Mouse (Mus musculus) lung, postnatal 0 days (tissue): Measurements from ENCODE around the gene Rsph3b. TPM values are rescaled to one million over a fixed set of nuclear protein-coding genes. Genes with fewer than 3 reads are reported as not detected.
A peak's percentile ranks its signal among the peaks of the same experiment; 100 is the strongest.

Source experiments
- ATAC-seq: fragments of 200-750 bp; cut with Nextera tagmentation; 2 replicates; pipeline ENCODE4 v1.8.0; 2017; ENCODE audit warnings: moderate library complexity
- DNase-seq: peaks from one replicate; pipeline ENCODE4 v3.0.0-alpha.2; 2016; ENCODE audit warnings: low spot score
- H3K27ac ChIP-seq: fragments of 300-500 bp; sonication (generic); 2 replicates; pipeline ENCODE4 v1.5.1; 2014; ENCODE audit warnings: antibody characterized with exemption, mild to moderate bottlenecking, low read length, mixed read lengths
- H3K27me3 ChIP-seq: fragments of 300-500 bp; sonication (generic); replicated peaks from 2 replicates; pipeline ENCODE4 v1.6.1; 2014; ENCODE audit warnings: low read length, mixed read lengths; ENCODE audit not compliant: insufficient read depth
- H3K36me3 ChIP-seq: fragments of 300-500 bp; sonication (generic); 2 replicates; pipeline ENCODE4 v1.6.1; 2014; ENCODE audit warnings: low read length, mixed read lengths; ENCODE audit not compliant: insufficient read depth
- H3K4me1 ChIP-seq: fragments of 300-500 bp; sonication (generic); 2 replicates; pipeline ENCODE4 v1.6.1; 2014; ENCODE audit warnings: antibody characterized with exemption, low read depth, low read length, mixed read lengths; ENCODE audit not compliant: insufficient read depth
- H3K4me2 ChIP-seq: fragments of 300-500 bp; sonication (generic); replicated peaks from 2 replicates; pipeline ENCODE4 v1.6.1; 2014; ENCODE audit warnings: low read depth, mild to moderate bottlenecking, low read length, moderate library complexity, mixed read lengths
- H3K4me3 ChIP-seq: fragments of 300-500 bp; sonication (generic); 2 replicates; pipeline ENCODE4 v1.5.1; 2014; ENCODE audit warnings: low read depth, low read length
- H3K9ac ChIP-seq: fragments of 300-500 bp; sonication (generic); replicated peaks from 2 replicates; pipeline ENCODE4 v1.6.1; 2014; ENCODE audit warnings: low read depth, mild to moderate bottlenecking
- H3K9me3 ChIP-seq: fragments of 300-500 bp; sonication (generic); 2 replicates; pipeline ENCODE4 v1.6.1; 2016; ENCODE audit warnings: low read length, mixed read lengths
- CTCF ChIP-seq: IDR thresholded peaks from 2 replicates; pipeline ENCODE4 v1.5.1; 2016; ENCODE audit warnings: antibody characterized with exemption, mild to moderate bottlenecking
- EP300 ChIP-seq: IDR thresholded peaks from 2 replicates; pipeline ENCODE4 v1.6.1; 2016; ENCODE audit warnings: antibody characterized with exemption, mild to moderate bottlenecking, control low read depth
- WGBS: fragments of 180-500 bp; shearing (Covaris S2); extraction: QIAGEN DNeasy Blood & Tissue Kit; methylation state at CpG from one replicate; pipeline ENCODE4 v1.1.7; 2014; 5-methylcytosine and 5-hydroxymethylcytosine counted together
- polyA plus RNA-seq: library from polyadenylated mRNA; unstranded; fragments of >200 nt; fragmentation: Nextera tagmentation; extraction: Ambion mirVana; gene quantifications from 2 replicates; pipeline ENCODE4 v1.2.1, GENCODE M21; 2015

Rsph3b gene
- polyA plus RNA-seq, 1 experiment from 2014 or later = 47.2 TPM

- Histone ChIP-seq H3K9ac (no peak overlapping the region), H3K9me3 (no peaks in the 10 kb centered on the region), H3K4me1 (no peaks in the 10 kb centered on the region; the same call in 1 of the 2 replicates), H3K36me3 (no peaks in the 10 kb centered on the region), H3K4me3 (no peak overlapping the region), H3K27me3 (no peaks in the 10 kb centered on the region), H3K27ac (no peak overlapping the region), H3K4me2 (no peak overlapping the region)
- peak; percentile 49 for DNase-seq
- 12% methylated on average over 7 of the region's 7 CpGs for WGBS
- ATAC-seq = peak; percentile 32
- TF ChIP-seq CTCF (no peak), EP300 (no peak)
These were observed 80.7 kb downstream of the Rsph3b start for GRCm38 (mm10) chr17:6867740-6868139.

GRCm38 (mm10) chr17:6866576-6866975 is 81.9 kb downstream of the Rsph3b start:
- Histone ChIP-seq H3K9ac (no peak overlapping the region), H3K9me3 (no peaks in the 10 kb centered on the region), H3K4me3 (no peak overlapping the region), H3K27me3 (no peaks in the 10 kb centered on the region), H3K4me1 (no peaks in the 10 kb centered on the region; the same call in 1 of the 2 replicates), H3K36me3 (no peaks in the 10 kb centered on the region), H3K27ac (no peak overlapping the region), H3K4me2 (no peak overlapping the region)
- WGBS = 51% methylated on average over 1 of the region's 1 CpGs
- no peak for ATAC-seq
- peak; percentile 46 for DNase-seq
- no peak for TF ChIP-seq EP300

GRCm38 (mm10) chr17:6865580-6865979 is 82.9 kb downstream of the Rsph3b start:
- Histone ChIP-seq H3K27me3 (no peaks in the 10 kb centered on the region), H3K4me1 (peaks cover 2% of the 10 kb centered on the region; the same call in 1 of the 2 replicates), H3K27ac (no peak overlapping the region), H3K9me3 (no peaks in the 10 kb centered on the region), H3K36me3 (no peaks in the 10 kb centered on the region), H3K9ac (no peak overlapping the region), H3K4me3 (no peak overlapping the region), H3K4me2 (no peak overlapping the region)
- TF ChIP-seq CTCF (no peak), EP300 (0 out of 2 replicates have a peak, but pooled peaks have one; percentile 43)
- ATAC-seq (no peak), DNase-seq (peak; percentile 47)
- 50% methylated on average over 5 of the region's 5 CpGs for WGBS

- H3K4me2 ChIP-seq = no peak overlapping the region
- 40% methylated on average over 13 of the region's 13 CpGs for WGBS
- H3K27me3 ChIP-seq = no peaks in the 10 kb centered on the region
These were observed 83.6 kb downstream of the Rsph3b start for GRCm38 (mm10) chr17:6864869-6865268.

DNA sequence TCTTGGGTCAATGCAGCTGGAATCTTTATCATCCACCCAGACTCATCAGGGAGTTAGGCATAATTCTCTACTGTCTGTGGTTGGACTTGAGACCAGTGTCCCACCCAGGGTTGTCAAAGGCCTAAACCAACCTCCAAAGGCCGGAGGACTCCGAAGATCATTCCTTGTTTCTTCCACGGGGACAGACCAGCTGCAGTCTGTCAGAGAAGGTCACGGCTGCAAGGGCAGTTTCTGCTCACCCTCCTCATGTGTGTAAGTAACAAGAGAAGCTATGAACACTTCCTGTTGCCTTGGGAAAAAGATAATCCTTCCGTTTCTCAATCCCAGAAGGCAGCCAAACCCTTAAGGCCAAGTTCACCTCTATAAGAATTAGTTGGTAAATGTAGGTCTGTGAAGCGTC is 85.0 kb downstream of the Rsph3b start:
- H3K9ac ChIP-seq = no peak overlapping the region
- peaks cover 12% of the 10 kb centered on the region; the same call in 1 of the 2 replicates for H3K4me1 ChIP-seq
- no peak overlapping the region for H3K4me3 ChIP-seq
- no peaks in the 10 kb centered on the region for H3K9me3 ChIP-seq
- ATAC-seq (no peak), DNase-seq (peak; percentile 58)
- H3K4me2 ChIP-seq = no peak overlapping the region
- TF ChIP-seq EP300 (no peak), CTCF (no peak)
- H3K36me3 ChIP-seq = no peaks in the 10 kb centered on the region
- H3K27me3 ChIP-seq = no peaks in the 10 kb centered on the region
- 63% methylated on average over 6 of the region's 6 CpGs for WGBS
- no peak overlapping the region; the same call in 1 of the 2 replicates for H3K27ac ChIP-seq

More at GRCm38 (mm10) chr17:6864869-6865268, 83.6 kb downstream of the Rsph3b start:
- Histone ChIP-seq H3K4me1 (peaks cover 9% of the 10 kb centered on the region; the same call in 1 of the 2 replicates), H3K9me3 (no peaks in the 10 kb centered on the region), H3K27ac (no peak overlapping the region), H3K9ac (no peak overlapping the region), H3K36me3 (no peaks in the 10 kb centered on the region), H3K4me3 (no peak overlapping the region)
- ATAC-seq = no peak
- no peak for DNase-seq
- TF ChIP-seq CTCF (no peak), EP300 (no peak)

DNA sequence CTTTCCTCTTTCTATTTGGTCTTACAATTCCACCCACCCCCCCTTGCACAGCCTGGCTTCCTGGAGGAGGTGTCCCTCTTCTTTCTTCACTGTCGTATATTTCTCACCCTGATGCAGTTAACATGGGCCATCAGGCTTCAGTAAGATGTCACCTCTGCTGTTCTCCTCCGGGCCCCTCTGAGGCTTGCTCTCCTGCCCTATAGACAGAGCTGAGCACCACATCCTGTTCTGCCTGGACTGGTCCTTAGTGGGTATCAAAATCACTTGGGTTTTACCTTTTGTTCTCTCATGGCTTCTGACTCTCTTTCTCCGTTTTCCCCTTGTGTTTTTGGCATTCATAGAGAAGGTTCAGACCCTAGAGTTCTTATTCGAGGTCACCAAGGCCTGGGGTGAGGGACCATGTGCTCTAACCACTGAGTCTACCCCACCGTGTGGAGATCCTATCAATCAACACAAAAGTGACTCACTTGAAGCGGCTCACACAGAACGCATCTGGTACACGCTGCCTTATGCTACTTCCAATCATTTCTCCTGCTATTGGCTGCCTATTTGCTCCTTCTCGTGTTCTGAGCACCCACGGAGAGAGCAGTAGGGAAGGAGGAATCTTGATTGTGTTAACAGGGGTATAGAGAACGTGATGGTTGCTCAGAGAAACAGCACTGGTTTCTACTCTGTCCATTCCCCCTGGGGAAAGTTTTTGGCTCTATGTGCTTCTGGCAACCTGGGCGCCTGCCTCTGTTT is 86.3 kb downstream of the Rsph3b start:
- WGBS = 68% methylated on average over 12 of the region's 12 CpGs

More for the DNA sequence above, 86.3 kb downstream of the Rsph3b start:
- Histone ChIP-seq H3K4me2 (peak overlapping the region; percentile 51), H3K9me3 (no peaks in the 10 kb centered on the region), H3K27me3 (no peaks in the 10 kb centered on the region), H3K4me3 (no peak overlapping the region), H3K27ac (no peak overlapping the region), H3K4me1 (peaks cover 12% of the 10 kb centered on the region; the same call in 1 of the 2 replicates), H3K36me3 (no peaks in the 10 kb centered on the region), H3K9ac (0 out of 2 replicates have a peak overlapping the region, but pooled peaks have one; percentile 16)
- DNase-seq = no peak
- ATAC-seq = no peak
- TF ChIP-seq CTCF = no peak
- TF ChIP-seq EP300 = no peak
